8 mouse cellular contexts compared by ENCODE assay signal in the genomic region with DNA sequence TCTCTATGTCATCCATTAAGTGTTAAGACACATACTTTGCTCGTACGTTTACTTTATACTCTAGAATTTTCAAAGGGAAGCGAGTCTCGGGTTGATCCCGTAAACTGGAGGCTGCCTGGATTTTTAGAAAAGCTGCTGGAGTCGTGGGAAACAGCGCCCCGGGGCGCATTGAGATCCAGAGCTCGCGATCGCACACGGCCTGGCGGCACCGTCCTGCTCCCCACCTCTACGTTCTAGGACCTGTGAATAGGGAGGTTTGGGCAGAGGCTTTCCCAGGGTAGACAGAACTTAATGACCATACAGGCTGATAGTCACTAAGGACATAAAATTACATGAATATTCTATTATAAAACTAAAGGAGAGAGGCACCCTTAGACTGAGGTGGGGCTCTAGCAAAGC. TPM values are rescaled to one million over a fixed set of nuclear protein-coding genes. Genes with fewer than 3 reads are reported as not detected.
DNase-seq lines count a peak whose midpoint lies in the region; ATAC-seq and TF ChIP-seq lines count a peak whose summit lies in the region.

No protein-coding gene starts in this region.

- H3K79me2 ChIP-seq in macrophage (ENCODE audit: inconsistent target) = peaks cover 47% of the 10 kb centered on the region

- no peak for TF ChIP-seq POLR2A in ES-Bruce4 (IDR thresholded peaks at IDR 0.05; ENCODE audit: insufficient read depth, low read length)

- peaks cover 56% of the 10 kb centered on the region for H3K4me1 ChIP-seq in heart, embryonic 13.5 days
- peaks cover 11% of the 10 kb centered on the region for H3K4me1 ChIP-seq in ES-Bruce4 (ENCODE audit: control insufficient read depth, insufficient read depth, low read length)
- peaks cover 24% of the 10 kb centered on the region for H3K4me1 ChIP-seq in forebrain, embryonic 16.5 days (replicated peaks; ENCODE audit: control insufficient read depth, insufficient read depth, low read length)

- under 1% methylated on average over 16 of the region's 16 CpGs for WGBS in heart, embryonic 13.5 days
- WGBS in forebrain, embryonic 16.5 days = under 1% methylated on average over 16 of the region's 16 CpGs
- 8% methylated on average over 16 of the region's 16 CpGs for WGBS in macrophage (ENCODE audit: missing documents)

- no peak for TF ChIP-seq EP300 in ES-Bruce4 (IDR thresholded peaks at IDR 0.05; ENCODE audit: insufficient read depth, low read depth, low read length)

- peak; percentile 20; the same call in 1 of the 2 replicates for ATAC-seq in heart, embryonic 13.5 days (ENCODE audit: extremely low read depth, insufficient number of reproducible peaks, low FRiP score, low TSS enrichment)
- peak; percentile 22 for ATAC-seq in forebrain, embryonic 16.5 days
- ATAC-seq in inflammation-experienced regulatory T-cells, adult 6 months = no peak

- H3K4me2 ChIP-seq in heart, embryonic 13.5 days = peak overlapping the region; percentile 84
- H3K4me2 ChIP-seq in forebrain, embryonic 16.5 days (ENCODE audit: low read length) = peak overlapping the region; percentile 96

- no peaks in the 10 kb centered on the region for H3K9me3 ChIP-seq in heart, embryonic 13.5 days
- H3K9me3 ChIP-seq in ES-Bruce4 (replicated peaks; ENCODE audit: control insufficient read depth, insufficient read depth, low read length, poor library complexity, severe bottlenecking) = no peaks in the 10 kb centered on the region
- H3K9me3 ChIP-seq in forebrain, embryonic 16.5 days (ENCODE audit: control insufficient read depth, low read length) = no peaks in the 10 kb centered on the region

- H3K36me3 ChIP-seq in heart, embryonic 13.5 days = peaks cover 15% of the 10 kb centered on the region
- peaks cover 25% of the 10 kb centered on the region for H3K36me3 ChIP-seq in ES-Bruce4 (ENCODE audit: control insufficient read depth, insufficient read depth, low read length, poor library complexity, severe bottlenecking)
- no peaks in the 10 kb centered on the region for H3K36me3 ChIP-seq in forebrain, embryonic 16.5 days (ENCODE audit: control insufficient read depth, insufficient read depth)
- H3K36me3 ChIP-seq in macrophage (ENCODE audit: inconsistent target) = 0 out of 2 replicates have a peak, but pooled peaks cover 2% of the 10 kb centered on the region

- H3K9ac ChIP-seq in heart, embryonic 13.5 days = peak overlapping the region; percentile 92
- peak overlapping the region; percentile 80 for H3K9ac ChIP-seq in ES-Bruce4 (ENCODE audit: low read depth, poor library complexity, severe bottlenecking)
- H3K9ac ChIP-seq in forebrain, embryonic 16.5 days (replicated peaks; ENCODE audit: low read depth, low read length) = peak overlapping the region; percentile 69

- no peak for TF ChIP-seq CTCF in ES-Bruce4 (IDR thresholded peaks at IDR 0.05; ENCODE audit: low read depth, low read length)

- H3K27me3 ChIP-seq in heart, embryonic 13.5 days (replicated peaks) = no peaks in the 10 kb centered on the region
- H3K27me3 ChIP-seq in ES-Bruce4 (ENCODE audit: control insufficient read depth, insufficient read depth, low read length, poor library complexity, severe bottlenecking) = no peaks in the 10 kb centered on the region
- no peaks in the 10 kb centered on the region for H3K27me3 ChIP-seq in forebrain, embryonic 16.5 days (replicated peaks; ENCODE audit: control insufficient read depth, insufficient read depth, low read length)

- H3K4me3 ChIP-seq in heart, embryonic 13.5 days = peak overlapping the region; percentile 95
- peak overlapping the region; percentile 61 for H3K4me3 ChIP-seq in ES-Bruce4 (ENCODE audit: low read depth, low read length)
- H3K4me3 ChIP-seq in forebrain, embryonic 16.5 days (replicated peaks; ENCODE audit: low read length) = peak overlapping the region; percentile 55
- H3K4me3 ChIP-seq in macrophage (ENCODE audit: inconsistent target) = peak overlapping the region; percentile 21

- H3K27ac ChIP-seq in heart, embryonic 13.5 days (replicated peaks) = peak overlapping the region; percentile 100
- H3K27ac ChIP-seq in ES-Bruce4 (ENCODE audit: insufficient read depth, low read length) (peak overlapping the region; percentile 97), macrophage (peak overlapping the region; percentile 97)
- H3K27ac ChIP-seq in forebrain, embryonic 16.5 days (ENCODE audit: low read length) = peak overlapping the region; percentile 100

- DNase-seq in heart, adult 9 months (ENCODE audit: low spot score in 2 of 2) = no peak
- no peak for DNase-seq in kidney, postnatal 10 days
- no peak for DNase-seq in adipocyte (ENCODE audit: low spot score)

RNA-seq across cellular contexts. Expression of gene Scyl1, which starts 32.7 kb away (rescaled TPM):
- polyA plus RNA-seq in heart, embryonic 13.5 days (2015; fragmentation: Nextera tagmentation; extraction: Ambion mirVana) = 55.8 and 59.6 TPM in 2 replicates
- polyA plus RNA-seq in ES-Bruce4 (2011; ENCODE audit: insufficient read depth, insufficient read length, low read depth, missing spikeins) (37.1 and 42.8 TPM in 2 replicates), macrophage (2018) (46.2 to 54.8 TPM (median 52.4 TPM) in 3 replicates)
- polyA plus RNA-seq in forebrain, embryonic 16.5 days (2015; fragmentation: Nextera tagmentation; extraction: Ambion mirVana) = 66.2 and 79.4 TPM in 2 replicates
- total RNA-seq in macrophage (2018; cell fraction: chromatin; rRNA removed) = 100 to 1,000 TPM in 7 of 26 experiments, 10 to 100 TPM in 19; 63.9 to 148 (median 86.2) TPM
- total RNA-seq in macrophage (2018; cell fraction: cytosol; rRNA removed) = 10 to 100 TPM; 31.6 to 62.4 (median 45.0) TPM
- total RNA-seq in macrophage (2018; cell fraction: nucleus; rRNA removed) = 100 to 1,000 TPM in 4 of 26 experiments, 10 to 100 TPM in 22; 42.7 to 104 (median 71.0) TPM
- 10 to 100 TPM; 14.2 to 19.5 (median 15.4) TPM for polyA plus RNA-seq in inflammation-experienced regulatory T-cells, adult 6 months (2017; shearing (Covaris generic))

Comparison
In these comparisons a context has a peak if more than half of its experiments do, and no peak if none do; other contexts are left out.
1. H3K4me3 ChIP-seq: peak in every context shown above with its lines; median percentile 95 in heart, embryonic 13.5 days; 61 in ES-Bruce4; 55 in forebrain, embryonic 16.5 days; 21 in macrophage.